Mouse (Mus musculus): Measurements from ENCODE around the gene Surf2.
A peak's percentile ranks its signal among the peaks of the same experiment; 100 is the strongest.
"Not testable (repeated sequence)": the region's sequence is repeated elsewhere in the genome, so short reads cannot be mapped to it uniquely, and the experiment has no call there.

Gene Surf2

GRCm38 (mm10) chr2:26915927-26916728 lies at the start of gene Surf2, which contains the start of gene Surf1:
Surf2 (plus strand) TSS chr2:26916367.
Surf1 (minus strand) TSS chr2:26916530.
- peak; percentile 91 to 94 for DNase-seq (ENCODE audit: low spot score in 2 of 2)

- DNase-seq (ENCODE audit: low spot score in 2 of 2), result no peak
Observed at GRCm38 (mm10) chr2:26870666-26871065, 45.5 kb upstream of the Surf2 start.

- no peak for DNase-seq (ENCODE audit: low spot score in 2 of 2)
Observed at GRCm38 (mm10) chr2:26878571-26878970, 37.6 kb upstream of the Surf2 start.

GRCm38 (mm10) chr2:26885541-26885940 lies 30.6 kb upstream of the Surf2 start:
- DNase-seq (ENCODE audit: low spot score in 2 of 2), result not testable (repeated sequence)

GRCm38 (mm10) chr2:26886170-26886569 lies 30.0 kb upstream of the Surf2 start:
- DNase-seq (ENCODE audit: low spot score in 2 of 2), result not testable (repeated sequence)

GRCm38 (mm10) chr2:26895898-26896297 lies 20.3 kb upstream of the Surf2 start:
- DNase-seq (ENCODE audit: low spot score in 2 of 2), result no peak

GRCm38 (mm10) chr2:26900731-26901130 lies 15.4 kb upstream of the Surf2 start:
- no peak for DNase-seq (ENCODE audit: low spot score in 2 of 2)

GRCm38 (mm10) chr2:26901834-26902400 lies 14.2 kb upstream of the Surf2 start:
- DNase-seq (ENCODE audit: low spot score in 2 of 2), result no peak

GRCm38 (mm10) chr2:26902467-26903220 lies 13.5 kb upstream of the Surf2 start, which contains the start of gene Surf6:
Surf6 (minus strand) TSS chr2:26902879.
- DNase-seq (ENCODE audit: low spot score in 2 of 2), result peak; percentile 97 to 99

GRCm38 (mm10) chr2:26903311-26903710 lies 12.9 kb upstream of the Surf2 start:
- no peak for DNase-seq (ENCODE audit: low spot score in 2 of 2)

- no peak for DNase-seq (ENCODE audit: low spot score in 2 of 2)
Observed at GRCm38 (mm10) chr2:26905936-26906335, 10.2 kb upstream of the Surf2 start.

- DNase-seq (ENCODE audit: low spot score in 2 of 2), result peak in 1 of 2 experiments; percentile 9
Observed at GRCm38 (mm10) chr2:26906431-26906830, 9.7 kb upstream of the Surf2 start.

- DNase-seq (ENCODE audit: low spot score in 2 of 2), result no peak
Observed at GRCm38 (mm10) chr2:26907109-26907508, 9.1 kb upstream of the Surf2 start.

GRCm38 (mm10) chr2:26908710-26909386 lies 7.3 kb upstream of the Surf2 start:
- DNase-seq (ENCODE audit: low spot score in 2 of 2), result no peak

- DNase-seq (ENCODE audit: low spot score in 2 of 2), result no peak
Observed at GRCm38 (mm10) chr2:26909387-26909784, 6.8 kb upstream of the Surf2 start.

- DNase-seq (ENCODE audit: low spot score in 2 of 2), result peak; percentile 99 to 100
Observed at GRCm38 (mm10) chr2:26910124-26910993, 5.8 kb upstream of the Surf2 start, which contains the start of the genes Med22 and Rpl7a. Med22 (minus strand) TSS chr2:26910677. Rpl7a (plus strand) TSS chr2:26910764.

- peak; percentile 77 to 83 for DNase-seq (ENCODE audit: low spot score in 2 of 2)
Observed at GRCm38 (mm10) chr2:26910994-26911765, 5.0 kb upstream of the Surf2 start.

- DNase-seq (ENCODE audit: low spot score in 2 of 2), result no peak
Observed at GRCm38 (mm10) chr2:26912253-26912770, 3.9 kb upstream of the Surf2 start.

- no peak for DNase-seq (ENCODE audit: low spot score in 2 of 2)
Observed at GRCm38 (mm10) chr2:26913416-26914147, 2.6 kb upstream of the Surf2 start.

All from right cerebral cortex, postnatal 10 days (tissue).